In the genomic region with DNA sequence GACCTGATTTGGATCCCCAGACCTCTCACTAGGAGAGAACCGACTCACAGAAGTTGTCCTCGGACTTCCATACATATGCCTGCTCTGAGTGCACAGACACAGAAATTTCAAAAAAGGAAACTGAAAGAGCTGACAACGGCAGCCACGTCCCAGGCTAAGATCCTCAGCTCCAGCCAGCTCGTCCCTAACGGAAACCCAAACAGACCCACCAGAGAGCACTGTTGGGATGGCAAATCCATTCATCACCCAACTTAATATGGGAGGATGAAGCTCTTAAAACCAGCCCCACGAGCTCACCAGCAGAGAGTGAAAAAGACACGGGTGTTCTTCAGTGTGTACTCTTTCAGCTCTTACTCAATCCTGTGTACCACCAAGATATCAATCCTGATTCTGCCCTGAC, we compare ENCODE assay signal across 11 mouse cellular contexts. TPM values are rescaled to one million over a fixed set of nuclear protein-coding genes. Genes with fewer than 3 reads are reported as not detected.
DNase-seq lines count a peak whose midpoint lies in the region; ATAC-seq and TF ChIP-seq lines count a peak whose summit lies in the region.
"Had no signal": no experiment of that assay in that cellular context is flagged by ENCODE, and none has a peak within 500 bp of the region (broad histone marks: within the 10 kb centered on the region; RNA-seq: fewer than 3 reads in every experiment).

No protein-coding gene starts in this region.

- no peak for TF ChIP-seq CTCF in lung, postnatal 0 days (IDR thresholded peaks at IDR 0.05)
- TF ChIP-seq CTCF in small intestine, adult 2 months (IDR thresholded peaks at IDR 0.05; ENCODE audit: extremely low read depth, insufficient read length, insufficient replicate concordance, low read depth, low read length): no peak

- no peak for TF ChIP-seq POLR2A in small intestine, adult 2 months (IDR thresholded peaks at IDR 0.05; ENCODE audit: low read depth, low read length)

- peaks cover 13% of the 10 kb centered on the region for H3K27me3 ChIP-seq in heart, embryonic 12.5 days (replicated peaks)
- no peaks in the 10 kb centered on the region for H3K27me3 ChIP-seq in lung, postnatal 0 days (replicated peaks; ENCODE audit: insufficient read depth, low read length)
- no peaks in the 10 kb centered on the region for H3K27me3 ChIP-seq in small intestine, adult 2 months (ENCODE audit: control insufficient read depth, insufficient read depth, low read length)

- DNase-seq in heart, postnatal 36 days: no peak
- DNase-seq in lung, postnatal 0 days (ENCODE audit: low spot score): no peak
- DNase-seq in lung, adult 18-20 months: no peak
- DNase-seq in kidney, postnatal 14 days: peak; percentile 10
- no peak for DNase-seq in cerebellum, adult 11 months
- no peak for DNase-seq in cerebellum, postnatal 14 days
- DNase-seq: cerebellum, adult 18-20 months; lung, adult 2 months; right cerebral cortex, postnatal 25 days had no signal

- no peak for TF ChIP-seq EP300 in lung, postnatal 0 days (IDR thresholded peaks at IDR 0.05)

- peak overlapping the region; percentile 40 for H3K27ac ChIP-seq in heart, embryonic 12.5 days (ENCODE audit: poor library complexity, severe bottlenecking)
- peak overlapping the region; percentile 73 for H3K27ac ChIP-seq in lung, postnatal 0 days (ENCODE audit: low read length)
- H3K27ac ChIP-seq in small intestine, adult 2 months (ENCODE audit: insufficient read depth, low read depth, low read length): peak overlapping the region; percentile 52

- H3K4me3 ChIP-seq in heart, embryonic 12.5 days: 0 out of 2 replicates have a peak overlapping the region, but pooled peaks have one; percentile 0
- no peak overlapping the region for H3K4me3 ChIP-seq in lung, postnatal 0 days (ENCODE audit: low read depth, low read length)
- no peak overlapping the region for H3K4me3 ChIP-seq in small intestine, adult 2 months (ENCODE audit: low read depth, low read length)

- 59% methylated on average over 8 of the region's 8 CpGs for WGBS in heart, embryonic 12.5 days
- WGBS in lung, postnatal 0 days: 40% methylated on average over 8 of the region's 8 CpGs
- WGBS in small intestine, adult 2 months: 44% methylated on average over 8 of the region's 8 CpGs

- no peak overlapping the region; the same call in 1 of the 2 replicates for H3K9ac ChIP-seq in heart, embryonic 12.5 days
- H3K9ac ChIP-seq in lung, postnatal 0 days (replicated peaks; ENCODE audit: low read depth): no peak overlapping the region

- H3K9me3 ChIP-seq in heart, embryonic 12.5 days (replicated peaks): no peaks in the 10 kb centered on the region
- no peaks in the 10 kb centered on the region for H3K9me3 ChIP-seq in lung, postnatal 0 days (ENCODE audit: low read length)

- ATAC-seq in heart, embryonic 12.5 days (ENCODE audit: insufficient number of reproducible peaks, low FRiP score): no peak
- ATAC-seq in lung, postnatal 0 days: no peak

- H3K4me1 ChIP-seq in heart, embryonic 12.5 days (replicated peaks): peaks cover 75% of the 10 kb centered on the region
- peaks cover 71% of the 10 kb centered on the region for H3K4me1 ChIP-seq in lung, postnatal 0 days (ENCODE audit: insufficient read depth, low read depth, low read length)
- peaks cover 50% of the 10 kb centered on the region for H3K4me1 ChIP-seq in small intestine, adult 2 months (ENCODE audit: control insufficient read depth, insufficient read depth, insufficient read length, low read length)

- H3K36me3 ChIP-seq in heart, embryonic 12.5 days: no peaks in the 10 kb centered on the region
- no peaks in the 10 kb centered on the region for H3K36me3 ChIP-seq in lung, postnatal 0 days (ENCODE audit: insufficient read depth, low read length)
- H3K36me3 ChIP-seq in small intestine, adult 2 months (ENCODE audit: control insufficient read depth, insufficient read depth, low read length): no peaks in the 10 kb centered on the region

- H3K4me2 ChIP-seq in heart, embryonic 12.5 days: peak overlapping the region; percentile 69
- 0 out of 2 replicates have a peak overlapping the region, but pooled peaks have one; percentile 11 for H3K4me2 ChIP-seq in lung, postnatal 0 days (replicated peaks; ENCODE audit: low read depth, low read length)

- intact Hi-C loops in heart, postnatal 36 days (cut with DNase I): no loop called here

RNA-seq across cellular contexts. Expression of a gene that starts 17.8 kb away (rescaled TPM):
- 20.4 TPM in 2 replicates for polyA plus RNA-seq in heart, embryonic 12.5 days (2016; fragmentation: Nextera tagmentation; extraction: Ambion mirVana)
- total RNA-seq in heart, postnatal 36 days (2021): 10 to 100 TPM; 29.5 to 34.0 TPM
- polyA plus RNA-seq in lung, postnatal 0 days (2015; fragmentation: Nextera tagmentation; extraction: Ambion mirVana): 11.8 and 14.7 TPM in 2 replicates
- polyA plus RNA-seq in small intestine, adult 2 months (2012; rRNA removed): 19.6 and 21.6 TPM in 2 replicates

RNA-seq across cellular contexts. Expression of a gene that starts 53.7 kb away (rescaled TPM):
- 22.6 and 24.5 TPM in 2 replicates for polyA plus RNA-seq in heart, embryonic 12.5 days (2016; fragmentation: Nextera tagmentation; extraction: Ambion mirVana)
- total RNA-seq in heart, postnatal 36 days (2021): 10 to 100 TPM; 36.9 to 39.1 TPM
- polyA plus RNA-seq in lung, postnatal 0 days (2015; fragmentation: Nextera tagmentation; extraction: Ambion mirVana): 10.2 and 13.1 TPM in 2 replicates
- polyA plus RNA-seq in small intestine, adult 2 months (2012; rRNA removed): 72.4 and 105 TPM in 2 replicates
